Comparison of ENCODE assay signal across 9 mouse cellular contexts in the genomic region with DNA sequence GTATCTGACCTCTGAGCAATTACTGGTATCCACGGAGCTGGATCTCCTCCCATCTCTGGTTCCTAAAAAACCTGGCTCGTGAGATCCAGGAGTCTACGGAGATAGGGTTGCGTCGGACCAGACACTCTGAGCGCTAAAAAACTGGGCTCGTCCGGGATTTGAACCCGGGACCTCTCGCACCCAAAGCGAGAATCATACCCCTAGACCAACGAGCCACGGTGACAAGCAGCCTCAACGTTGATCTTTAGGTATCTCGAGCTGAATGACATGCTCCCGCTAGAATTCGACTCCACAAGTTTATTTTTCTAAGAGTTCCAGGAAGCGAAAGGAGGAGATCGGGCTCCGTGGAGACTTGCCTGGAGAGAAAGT. TPM values are rescaled to one million over a fixed set of nuclear protein-coding genes. Genes with fewer than 3 reads are reported as not detected.
DNase-seq lines count a peak whose midpoint lies in the region; ATAC-seq and TF ChIP-seq lines count a peak whose summit lies in the region.
"Had no signal": no experiment of that assay in that cellular context is flagged by ENCODE, and none has a peak within 500 bp of the region (broad histone marks: within the 10 kb centered on the region; RNA-seq: fewer than 3 reads in every experiment).

No protein-coding gene starts in this region.

- H3K4me3 ChIP-seq in CH12.LX (replicated peaks in 1 of 3; ENCODE audit: low read depth in 2 of 3, low read length in 2 of 3, poor library complexity in 1 of 3) = peak overlapping the region; percentile 69 to 94 (median 94)
- peak overlapping the region; percentile 85 for H3K4me3 ChIP-seq in bone marrow, adult 2 months (replicated peaks; ENCODE audit: control insufficient read depth, low read depth, low read length)
- peak overlapping the region; percentile 76 for H3K4me3 ChIP-seq in erythroblast, embryonic 14.5 days (replicated peaks)
- H3K4me3 ChIP-seq in heart, embryonic 14.5 days (ENCODE audit: control insufficient read depth in 1 of 2, insufficient read depth in 1 of 2, low read depth in 1 of 2, low read length in 2 of 2) = peak overlapping the region; percentile 89 to 92
- H3K4me3 ChIP-seq in lung, adult 2 months (replicated peaks; ENCODE audit: extremely low read depth, low read depth, low read length) = peak overlapping the region; percentile 99
- H3K4me3 ChIP-seq in neural tube, embryonic 14.5 days (ENCODE audit: low read depth, low read length) = peak overlapping the region; percentile 59

- dilution Hi-C loops in CH12.LX (cut with MboI; ENCODE audit: extremely low pct_ligation_motif_present, extremely low pct_unique_long_range_greater_than_20kb, low sequenced_read_pairs) = no loop called here

- H3K9me3 ChIP-seq in CH12.LX (replicated peaks; ENCODE audit: low read length) = no peaks in the 10 kb centered on the region
- H3K9me3 ChIP-seq in erythroblast, embryonic 14.5 days (ENCODE audit: control insufficient read depth, low read length) = no peaks in the 10 kb centered on the region
- H3K9me3 ChIP-seq in heart, embryonic 14.5 days (ENCODE audit: control insufficient read depth, low read length) = no peaks in the 10 kb centered on the region
- no peaks in the 10 kb centered on the region for H3K9me3 ChIP-seq in neural tube, embryonic 14.5 days (ENCODE audit: control insufficient read depth, low read length)

- H3K4me1 ChIP-seq in CH12.LX (ENCODE audit: control insufficient read depth in 1 of 2, insufficient read depth in 2 of 2) = peaks cover 2 to 7% of the 10 kb centered on the region in 2 experiments; a peak in 3 of 4 replicates
- H3K4me1 ChIP-seq in bone marrow, adult 2 months (ENCODE audit: control insufficient read depth, insufficient read depth, low read length) = no peaks in the 10 kb centered on the region; the same call in 1 of the 2 replicates
- peaks cover 61% of the 10 kb centered on the region for H3K4me1 ChIP-seq in erythroblast, embryonic 14.5 days (ENCODE audit: control insufficient read depth)
- peaks cover 5 to 14% of the 10 kb centered on the region in 2 experiments; a peak in 2 of 4 replicates for H3K4me1 ChIP-seq in heart, embryonic 14.5 days (ENCODE audit: control insufficient read depth in 2 of 2, insufficient read depth in 2 of 2, low read length in 2 of 2)
- H3K4me1 ChIP-seq in lung, adult 2 months (ENCODE audit: control insufficient read depth, insufficient read depth, low read length) = peaks cover 8% of the 10 kb centered on the region
- 0 out of 2 replicates have a peak, but pooled peaks cover 3% of the 10 kb centered on the region for H3K4me1 ChIP-seq in neural tube, embryonic 14.5 days (ENCODE audit: control insufficient read depth, insufficient read depth, low read length)

- WGBS in bone marrow, adult 2 months = 2% methylated on average over 20 of the region's 20 CpGs
- under 1% methylated on average over 20 of the region's 20 CpGs for WGBS in heart, embryonic 14.5 days
- WGBS in lung, adult 2 months = under 1% methylated on average over 20 of the region's 20 CpGs
- under 1% methylated on average over 20 of the region's 20 CpGs for WGBS in neural tube, embryonic 14.5 days

- H3K9ac ChIP-seq in CH12.LX (ENCODE audit: insufficient read depth, low read depth) = peak overlapping the region; percentile 83
- H3K9ac ChIP-seq in heart, embryonic 14.5 days (ENCODE audit: low read length) = peak overlapping the region; percentile 87
- peak overlapping the region; percentile 62 for H3K9ac ChIP-seq in neural tube, embryonic 14.5 days (replicated peaks; ENCODE audit: low read depth, low read length)

- no peak for TF ChIP-seq CTCF in CH12.LX (conservative IDR thresholded peaks at IDR 0.05 in 1 of 2, IDR thresholded peaks at IDR 0.05 in 1 of 2; ENCODE audit: low read depth in 2 of 2, low read length in 2 of 2)
- TF ChIP-seq CTCF in bone marrow, adult 2 months (IDR thresholded peaks at IDR 0.05; ENCODE audit: control insufficient read depth, insufficient read depth, low read length) = no peak
- no peak for TF ChIP-seq CTCF in lung, adult 2 months (IDR thresholded peaks at IDR 0.05; ENCODE audit: insufficient read depth, low read length)

- H3K27me3 ChIP-seq in CH12.LX (replicated peaks) = no peaks in the 10 kb centered on the region
- H3K27me3 ChIP-seq in erythroblast, embryonic 14.5 days (ENCODE audit: control insufficient read depth) = 0 out of 2 replicates have a peak, but pooled peaks cover 2% of the 10 kb centered on the region
- H3K27me3 ChIP-seq in heart, embryonic 14.5 days (ENCODE audit: control insufficient read depth, insufficient read depth, low read length) = no peaks in the 10 kb centered on the region
- H3K27me3 ChIP-seq in neural tube, embryonic 14.5 days (ENCODE audit: control insufficient read depth, insufficient read depth, low read length) = no peaks in the 10 kb centered on the region

- peak; percentile 88 for DNase-seq in CH12.LX (ENCODE audit: extremely low read depth)
- DNase-seq in kidney, postnatal 4 days = peak; percentile 77 to 82
- DNase-seq in lung, adult 2 months = peak; percentile 80
- peak; percentile 87 for DNase-seq in thymus, postnatal 0 days (ENCODE audit: low spot score)

- peak overlapping the region; percentile 27 for H3K4me2 ChIP-seq in CH12.LX (ENCODE audit: insufficient read depth, low read depth, poor library complexity, severe bottlenecking)
- peak overlapping the region; percentile 68 for H3K4me2 ChIP-seq in heart, embryonic 14.5 days (ENCODE audit: low read length)
- peak overlapping the region; percentile 57 for H3K4me2 ChIP-seq in neural tube, embryonic 14.5 days (ENCODE audit: low read depth, low read length)

- peak overlapping the region; percentile 73 for H3K27ac ChIP-seq in CH12.LX (ENCODE audit: insufficient read depth, low read depth)
- H3K27ac ChIP-seq in bone marrow, adult 2 months (ENCODE audit: control insufficient read depth, insufficient read depth, low read depth, low read length, poor library complexity) = no peak overlapping the region
- H3K27ac ChIP-seq in heart, embryonic 14.5 days (replicated peaks in 1 of 2; ENCODE audit: control insufficient read depth in 1 of 2, insufficient read depth in 1 of 2, low read depth in 2 of 2, low read length in 2 of 2) = peak overlapping the region; percentile 82
- H3K27ac ChIP-seq in neural tube, embryonic 14.5 days (ENCODE audit: low read depth, low read length) = no peak overlapping the region

- no peak for TF ChIP-seq EP300 in CH12.LX (IDR thresholded peaks at IDR 0.05; ENCODE audit: low read length)

- H3K36me3 ChIP-seq in CH12.LX (replicated peaks in 1 of 2; ENCODE audit: control insufficient read depth in 1 of 2, insufficient read depth in 1 of 2, low read length in 1 of 2) = no peaks in the 10 kb centered on the region
- no peaks in the 10 kb centered on the region for H3K36me3 ChIP-seq in erythroblast, embryonic 14.5 days (ENCODE audit: control insufficient read depth)
- no peaks in the 10 kb centered on the region for H3K36me3 ChIP-seq in heart, embryonic 14.5 days (ENCODE audit: control insufficient read depth, insufficient read depth, low read length)
- no peaks in the 10 kb centered on the region for H3K36me3 ChIP-seq in neural tube, embryonic 14.5 days (ENCODE audit: control insufficient read depth, insufficient read depth, low read length)

- ATAC-seq in heart, embryonic 14.5 days (ENCODE audit: insufficient number of reproducible peaks, insufficient read depth, low FRiP score, low read depth) = peak; percentile 33; the same call in 1 of the 2 replicates
- peak; percentile 39; the same call in 1 of the 2 replicates for ATAC-seq in neural tube, embryonic 14.5 days (ENCODE audit: low read depth)

- TF ChIP-seq POLR2A in CH12.LX (IDR thresholded peaks at IDR 0.05; ENCODE audit: low read depth, low read length) = no peak
- no peak for TF ChIP-seq POLR2A in bone marrow, adult 2 months (IDR thresholded peaks at IDR 0.05; ENCODE audit: borderline replicate concordance, control insufficient read depth, low read depth, low read length)
- TF ChIP-seq POLR2A in lung, adult 2 months (IDR thresholded peaks at IDR 0.05; ENCODE audit: borderline replicate concordance, extremely low read depth, low read depth, low read length) = no peak

- in situ Hi-C loops in CH12.LX (cut with MboI; ENCODE audit: low pct_ligation_motif_present, low pct_unique_long_range_greater_than_20kb, low sequenced_read_pairs) = no loop called here

- no peaks in the 10 kb centered on the region for H3K79me2 ChIP-seq in CH12.LX (replicated peaks; ENCODE audit: control insufficient read depth, extremely low read depth, insufficient read depth, poor library complexity, severe bottlenecking)

- no peak for TF ChIP-seq RAD21 in CH12.LX (IDR thresholded peaks at IDR 0.05; ENCODE audit: low read depth, low read length)

RNA-seq across cellular contexts. Expression of gene Zfp213, which starts 17.7 kb away (rescaled TPM):
- total RNA-seq in CH12.LX (2012; rRNA removed) (10.9 and 11.4 TPM in 2 replicates), CH12.LX (2014; rRNA removed) (8.5 and 9.4 TPM in 2 replicates)
- polyA plus RNA-seq in CH12.LX (2012; ENCODE audit: insufficient read length, low read depth) = 7.1 and 8.0 TPM in 2 replicates
- 3.6 and 4.3 TPM in 2 replicates for polyA plus RNA-seq in bone marrow, adult 2 months (2011; ENCODE audit: insufficient read depth, insufficient read length, low replicate concordance, missing spikeins)
- 0.22 and 0.26 TPM in 2 replicates for polyA plus RNA-seq in erythroblast, embryonic 14.5 days (2012)
- 13.8 and 14.0 TPM in 2 replicates for polyA plus RNA-seq in heart, embryonic 14.5 days (2014; fragmentation: Nextera tagmentation; extraction: Ambion mirVana)
- 13.4 and 14.0 TPM in 2 replicates for polyA plus RNA-seq in lung, adult 2 months (2012; rRNA removed)
- 16.9 and 19.8 TPM in 2 replicates for polyA plus RNA-seq in neural tube, embryonic 14.5 days (2014; fragmentation: Nextera tagmentation; extraction: Ambion mirVana)
- 14.6 and 14.9 TPM in 2 replicates for polyA plus RNA-seq in thymus, postnatal 0 days (2015; fragmentation: Nextera tagmentation; extraction: Ambion mirVana)

RNA-seq across cellular contexts. Expression of gene Zfp13, which starts 53.0 kb away (rescaled TPM):
- total RNA-seq in CH12.LX (2012; rRNA removed) (0.30 TPM in 1 of 2 replicates, not detected in the other), CH12.LX (2014; rRNA removed) (not detected in 2 replicates)
- not detected in 2 replicates for polyA plus RNA-seq in CH12.LX (2012; ENCODE audit: insufficient read length, low read depth)
- not detected in 2 replicates for polyA plus RNA-seq in bone marrow, adult 2 months (2011; ENCODE audit: insufficient read depth, insufficient read length, low replicate concordance, missing spikeins)
- polyA plus RNA-seq in erythroblast, embryonic 14.5 days (2012) = 0.03 TPM in 1 of 2 replicates, not detected in the other
- 7.0 and 8.9 TPM in 2 replicates for polyA plus RNA-seq in heart, embryonic 14.5 days (2014; fragmentation: Nextera tagmentation; extraction: Ambion mirVana)
- 14.9 and 15.2 TPM in 2 replicates for polyA plus RNA-seq in lung, adult 2 months (2012; rRNA removed)
- polyA plus RNA-seq in neural tube, embryonic 14.5 days (2014; fragmentation: Nextera tagmentation; extraction: Ambion mirVana) = 26.6 TPM in 2 replicates
- polyA plus RNA-seq in thymus, postnatal 0 days (2015; fragmentation: Nextera tagmentation; extraction: Ambion mirVana) = 1.5 and 1.7 TPM in 2 replicates

RNA-seq across cellular contexts. Expression of gene Zscan10, which starts 54.3 kb away (rescaled TPM):
- total RNA-seq in CH12.LX (2012; rRNA removed) = not detected in 2 replicates
- total RNA-seq in CH12.LX (2014; rRNA removed) = not detected in 2 replicates
- not detected in 2 replicates for polyA plus RNA-seq in CH12.LX (2012; ENCODE audit: insufficient read length, low read depth)
- polyA plus RNA-seq in bone marrow, adult 2 months (2011; ENCODE audit: insufficient read depth, insufficient read length, low replicate concordance, missing spikeins) = 4.2 TPM in 1 of 2 replicates, not detected in the other
- polyA plus RNA-seq in erythroblast, embryonic 14.5 days (2012) = not detected in 2 replicates
- not detected in 2 replicates for polyA plus RNA-seq in heart, embryonic 14.5 days (2014; fragmentation: Nextera tagmentation; extraction: Ambion mirVana)
- 0.06 TPM in 1 of 2 replicates, not detected in the other for polyA plus RNA-seq in lung, adult 2 months (2012; rRNA removed)
- not detected in 2 replicates for polyA plus RNA-seq in neural tube, embryonic 14.5 days (2014; fragmentation: Nextera tagmentation; extraction: Ambion mirVana)
- polyA plus RNA-seq in thymus, postnatal 0 days (2015; fragmentation: Nextera tagmentation; extraction: Ambion mirVana) = 0.05 and 0.08 TPM in 2 replicates
- total RNA-seq: left cerebral cortex, postnatal 25 days had no signal

Comparison
In these comparisons a context has a peak if more than half of its experiments do, and no peak if none do; other contexts are left out.
1. H3K27ac ChIP-seq: peak in CH12.LX (single experiment) and heart, embryonic 14.5 days (2 of 2); none in bone marrow, adult 2 months (single experiment) and neural tube, embryonic 14.5 days (single experiment).
2. Peak in every context shown above with its lines, with median percentiles within 50 percentile points of each other: DNase-seq, H3K4me2 ChIP-seq, H3K4me3 ChIP-seq and H3K9ac ChIP-seq.